Mouse (Mus musculus): Measurements from ENCODE around the gene Ablim2.

Ablim2 gene

DNA sequence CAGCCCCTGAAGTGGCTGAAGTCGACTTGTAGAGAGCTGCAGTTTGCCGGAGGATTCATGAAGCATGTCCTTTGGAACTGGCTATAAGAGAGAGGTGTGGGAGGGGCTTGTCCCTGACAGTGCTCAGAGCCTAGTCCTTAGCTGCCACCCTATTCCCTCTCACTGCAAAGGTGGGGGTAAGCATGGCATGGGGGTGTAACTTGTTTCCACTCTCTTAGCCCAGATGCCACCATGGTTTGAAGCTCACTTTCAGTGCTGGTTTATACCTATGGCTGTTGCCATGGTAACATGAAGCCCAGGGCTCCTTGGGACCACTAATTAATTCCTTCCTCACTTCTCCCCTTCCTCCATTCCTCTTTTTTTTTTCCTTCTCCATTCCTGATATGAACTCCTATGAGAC, 57.4 kb downstream of the Ablim2 start:
- DNase-seq, result no peak

DNA sequence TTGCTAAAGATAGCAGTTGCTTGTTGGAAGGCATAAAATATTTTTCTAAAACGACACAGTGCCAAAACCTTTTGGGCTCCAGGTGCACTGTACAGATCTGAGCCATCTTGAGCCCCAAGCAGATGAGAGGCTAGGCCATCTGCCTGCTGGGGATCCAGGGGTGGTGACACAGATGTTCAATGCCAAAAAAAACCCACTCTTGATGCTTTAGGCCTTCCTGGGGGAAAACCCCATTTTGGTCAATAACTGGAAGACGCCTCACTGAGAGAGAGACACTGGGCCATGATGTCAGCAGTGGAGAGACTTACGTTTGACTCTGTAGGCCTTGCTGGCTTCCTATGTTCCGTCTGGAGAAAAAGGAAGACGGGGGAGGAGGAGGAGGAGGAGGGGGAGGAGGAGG, 59.6 kb downstream of the Ablim2 start:
- DNase-seq, result no peak

DNA sequence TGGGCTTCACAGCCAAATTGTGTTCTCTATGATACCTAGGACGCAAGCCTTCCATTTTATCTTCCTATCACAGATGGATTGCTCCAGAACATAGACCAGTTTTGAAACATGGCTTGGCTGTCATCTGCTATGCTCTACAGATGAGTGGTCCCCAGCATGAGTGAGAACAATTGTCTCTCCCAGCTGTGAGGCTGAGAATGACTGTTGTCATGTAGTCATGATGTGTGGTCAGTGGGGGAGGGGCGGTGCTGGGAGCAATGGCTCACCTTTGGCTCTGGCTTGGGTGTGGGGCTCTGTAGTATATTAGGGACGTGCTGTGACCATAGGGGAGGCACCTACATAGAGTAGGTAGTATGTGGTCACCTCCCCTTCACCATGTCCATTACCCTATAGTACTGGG, 60.2 kb downstream of the Ablim2 start:
- DNase-seq, result no peak

DNA sequence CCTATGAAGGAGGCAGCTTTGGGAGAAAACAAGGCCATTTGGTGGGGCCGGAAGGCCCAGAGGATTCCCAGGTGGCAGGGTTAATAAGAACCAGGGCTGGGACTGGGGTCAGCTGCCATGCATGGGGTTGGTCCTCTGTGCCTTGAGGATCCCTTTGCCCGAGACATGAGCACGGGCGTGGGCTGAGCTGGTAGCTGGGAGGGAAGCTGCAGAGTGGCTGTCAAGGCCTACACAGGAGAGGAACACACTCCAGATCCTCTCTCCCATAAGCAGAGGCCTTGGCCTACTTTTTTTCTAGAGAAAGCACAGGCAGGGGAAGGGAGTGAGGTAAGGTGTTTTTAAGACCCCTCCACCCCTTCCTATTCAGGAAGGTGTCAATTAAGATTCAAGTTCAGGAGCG, 65.0 kb downstream of the Ablim2 start:
- DNase-seq, result no peak

DNA sequence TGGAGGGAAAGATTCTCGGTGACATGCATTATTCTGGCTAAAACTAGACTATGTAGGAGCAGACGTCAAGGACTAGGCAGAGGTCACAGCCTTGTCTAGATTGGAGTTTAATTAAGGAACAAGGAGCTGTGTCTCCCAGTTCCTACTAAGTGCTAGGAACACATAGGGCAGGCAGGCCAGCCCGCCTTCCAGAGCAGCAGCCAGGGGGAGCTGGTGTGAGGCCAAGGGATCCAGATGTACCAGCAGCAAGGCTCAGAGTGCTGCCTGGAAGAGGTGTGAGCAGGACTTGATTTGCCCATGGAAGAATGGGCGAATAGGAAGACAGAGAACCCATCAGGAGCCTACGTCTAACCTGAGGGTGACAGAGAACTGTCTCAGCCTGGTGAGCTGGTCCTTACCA, 68.8 kb downstream of the Ablim2 start:
- no peak for DNase-seq

DNA sequence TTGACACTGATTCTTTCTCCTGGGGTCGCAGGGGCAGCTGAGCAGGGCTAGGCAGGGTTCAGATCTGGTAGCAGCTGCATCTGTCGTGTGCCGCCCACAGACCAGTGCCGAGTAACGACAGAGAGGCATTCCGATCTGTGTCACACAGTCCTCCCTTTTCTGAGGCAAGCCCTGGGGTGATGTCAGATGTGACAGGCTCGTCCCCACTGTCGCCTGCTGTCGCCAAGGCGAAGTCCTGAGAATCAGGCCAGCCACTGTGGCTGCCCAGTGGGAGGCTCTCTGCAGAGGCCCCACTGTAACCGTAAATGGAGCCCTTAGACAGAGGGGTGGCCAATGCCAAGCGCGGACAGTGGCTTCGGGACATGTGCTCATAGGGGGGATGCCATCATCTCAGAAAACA, 69.4 kb downstream of the Ablim2 start:
- no peak for DNase-seq

DNA sequence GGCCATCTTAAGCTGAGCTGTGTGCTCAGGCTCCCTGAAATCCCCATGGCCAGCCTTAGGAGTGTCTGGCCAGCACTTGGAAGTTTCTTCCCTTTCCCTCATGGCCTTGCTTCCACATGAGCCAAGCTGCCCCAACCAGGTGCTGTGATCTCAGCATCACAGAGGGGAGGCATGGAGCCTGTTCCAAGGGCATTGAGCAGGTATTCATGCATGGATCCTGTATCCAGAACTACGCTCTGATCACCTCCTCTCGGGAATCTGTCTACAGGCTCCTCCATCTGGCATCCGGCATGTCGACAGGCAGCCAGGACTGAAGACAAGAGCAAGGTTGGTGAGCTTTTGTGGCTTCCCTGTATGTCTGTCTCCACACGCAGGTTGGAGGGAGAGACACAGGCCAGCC, 70.2 kb downstream of the Ablim2 start:
- DNase-seq, result no peak

DNA sequence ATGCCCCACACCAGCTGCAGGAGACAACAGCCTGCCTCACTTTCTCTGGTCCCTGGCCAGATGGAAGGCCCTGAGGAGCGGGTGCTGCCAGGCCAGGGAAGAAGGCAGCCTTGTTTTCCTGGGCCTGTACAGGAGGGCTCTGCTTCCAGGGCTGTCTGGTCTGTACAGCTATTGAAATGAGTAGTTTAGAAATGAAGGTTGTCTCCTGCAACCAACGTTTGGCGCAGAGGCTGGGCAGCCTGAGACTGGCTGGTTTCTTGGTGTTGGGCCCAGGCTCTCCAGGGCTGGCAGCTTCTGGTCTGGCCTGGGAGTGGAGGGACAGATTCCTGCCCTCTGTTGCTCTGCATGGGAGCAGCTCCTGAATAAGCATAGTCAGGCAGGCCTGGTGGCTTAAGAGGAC, 72.4 kb downstream of the Ablim2 start:
- no peak for DNase-seq

DNA sequence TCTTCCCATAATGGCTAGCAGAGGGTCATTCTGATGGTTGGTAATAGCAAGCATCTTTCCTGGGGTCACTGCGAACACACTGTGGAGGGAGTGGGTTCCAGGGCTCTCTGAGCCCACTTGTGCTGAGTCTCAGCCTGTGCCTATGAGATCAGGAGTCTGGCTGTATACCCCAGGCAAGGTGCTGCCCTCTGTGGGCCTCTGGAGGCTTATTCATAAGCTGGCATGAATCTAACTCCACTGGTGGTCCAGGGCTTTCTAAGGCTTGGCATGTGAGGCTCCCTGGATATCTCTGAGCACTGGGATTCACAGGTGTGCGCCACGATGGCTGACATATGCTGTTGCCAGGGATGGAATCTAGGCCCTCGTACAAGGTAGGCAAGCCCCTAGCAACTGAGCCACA, 76.2 kb downstream of the Ablim2 start:
- no peak for DNase-seq

DNA sequence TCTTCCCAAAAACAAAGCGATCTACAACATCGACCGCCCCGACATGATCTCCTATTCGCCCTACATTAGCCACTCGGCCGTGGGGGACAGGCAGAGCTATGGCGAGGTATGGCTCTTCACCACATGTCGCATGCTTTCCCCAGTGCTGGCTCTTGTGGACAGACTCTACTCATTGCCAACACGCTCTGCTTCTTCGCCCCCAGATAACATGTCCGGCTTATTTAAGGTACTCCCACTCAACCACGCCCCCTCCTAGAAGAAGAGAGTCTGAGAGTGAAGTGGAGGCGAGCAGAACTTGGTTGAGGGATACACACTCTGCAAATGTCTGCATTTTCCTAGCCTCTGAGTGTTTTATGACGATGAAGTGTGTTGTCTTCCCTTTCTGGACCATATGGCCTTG, 79.3 kb downstream of the Ablim2 start:
- DNase-seq, result no peak

DNA sequence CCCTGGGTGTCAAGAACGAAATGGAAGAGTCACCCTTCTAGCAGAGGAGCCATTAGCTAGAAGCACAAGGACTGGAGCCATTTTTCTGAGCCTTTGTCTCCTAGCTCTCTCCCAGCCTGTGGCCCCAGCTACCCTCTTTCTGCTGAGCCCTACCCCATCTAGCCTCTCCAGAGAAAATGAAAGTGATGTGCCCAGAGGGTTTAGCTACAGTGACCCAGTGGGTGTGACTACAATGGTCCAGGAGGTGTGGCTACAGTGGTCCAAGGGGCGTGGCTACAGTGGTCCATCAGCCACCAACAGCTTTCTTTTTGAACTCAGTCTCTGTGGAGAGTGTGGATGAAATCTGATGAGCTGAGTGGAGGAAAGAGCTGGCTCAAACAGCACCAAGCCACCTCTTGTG, 81.6 kb downstream of the Ablim2 start:
- no peak for DNase-seq

DNA sequence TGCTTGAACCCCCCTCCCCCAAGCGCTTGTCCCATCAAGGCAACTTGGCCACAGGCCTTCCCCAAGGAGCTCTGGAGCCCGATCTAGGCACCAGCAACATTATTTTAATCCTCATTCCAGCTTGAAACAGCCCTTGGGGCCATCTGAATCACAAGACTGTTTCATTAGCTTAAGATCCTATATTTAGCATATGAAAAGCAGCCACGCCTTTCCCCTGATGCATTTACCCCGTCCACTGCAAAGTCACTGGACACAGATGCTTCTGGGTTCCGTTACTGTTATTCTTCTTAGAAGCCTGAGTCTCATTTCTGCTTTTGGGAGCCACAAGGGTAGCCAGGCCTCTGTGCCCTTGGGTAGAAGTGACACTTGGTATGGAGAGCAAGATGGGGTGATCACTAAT, 93.8 kb downstream of the Ablim2 start:
- DNase-seq, result no peak

DNA sequence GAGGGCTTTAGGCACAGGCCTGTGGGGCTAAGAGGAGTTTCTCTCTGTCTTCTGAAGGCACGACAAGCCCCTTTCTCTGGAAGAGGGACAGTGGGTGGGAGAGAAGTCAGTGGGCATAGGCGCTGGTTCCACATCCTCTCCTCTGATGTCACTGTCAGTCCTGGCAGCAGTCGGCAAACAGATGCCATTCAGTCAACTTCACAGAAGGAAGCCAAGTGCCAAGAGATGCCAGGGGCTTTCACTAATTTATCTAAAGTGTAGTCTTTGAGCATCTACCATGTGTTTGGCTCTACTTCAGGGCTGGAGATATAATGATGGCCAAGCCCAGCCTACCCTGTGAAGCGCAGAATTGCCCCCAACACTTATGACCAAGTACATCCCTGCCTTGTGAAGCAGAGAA, 95.8 kb downstream of the Ablim2 start:
- DNase-seq, result no peak

DNA sequence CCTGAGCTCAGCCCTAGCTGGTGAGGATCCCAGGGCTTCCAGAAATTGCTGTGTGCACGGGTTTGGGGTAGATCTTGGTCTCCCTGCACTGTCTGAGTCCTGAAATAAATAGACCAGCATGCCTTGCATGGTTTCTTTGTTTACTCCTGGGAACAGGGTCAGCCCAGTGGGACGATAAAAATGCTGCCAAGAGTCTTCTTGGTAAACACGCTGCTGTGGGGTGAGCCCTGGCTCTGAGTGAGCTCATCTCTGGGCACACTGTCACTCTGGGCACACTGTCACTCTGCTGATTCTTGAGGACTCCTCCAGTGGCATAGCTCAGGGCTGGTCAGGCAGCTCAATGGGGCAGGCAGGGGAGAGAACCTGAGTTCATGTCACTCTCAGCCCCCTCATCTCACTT, 98.6 kb downstream of the Ablim2 start:
- DNase-seq, result no peak

DNA sequence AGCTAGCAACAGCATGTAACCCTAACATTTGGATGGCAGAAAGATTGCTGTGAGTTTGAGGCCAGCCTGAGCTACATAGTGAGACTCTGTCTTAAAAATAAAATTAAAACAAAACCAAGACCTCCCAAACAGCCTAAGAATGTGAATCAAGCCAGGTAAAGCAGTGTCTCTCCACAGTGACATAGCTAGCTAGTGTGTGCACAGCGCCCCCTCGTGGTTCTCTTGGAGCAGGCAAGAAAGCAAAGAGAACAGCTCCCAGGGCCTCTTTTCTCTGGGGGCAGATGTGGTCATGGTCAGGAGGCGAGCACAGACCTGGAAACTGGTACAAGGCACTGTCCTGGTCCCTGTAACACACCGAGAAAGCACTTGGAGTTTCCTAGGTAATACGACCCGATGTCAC, 100.4 kb downstream of the Ablim2 start:
- DNase-seq, result peak; percentile 46

DNA sequence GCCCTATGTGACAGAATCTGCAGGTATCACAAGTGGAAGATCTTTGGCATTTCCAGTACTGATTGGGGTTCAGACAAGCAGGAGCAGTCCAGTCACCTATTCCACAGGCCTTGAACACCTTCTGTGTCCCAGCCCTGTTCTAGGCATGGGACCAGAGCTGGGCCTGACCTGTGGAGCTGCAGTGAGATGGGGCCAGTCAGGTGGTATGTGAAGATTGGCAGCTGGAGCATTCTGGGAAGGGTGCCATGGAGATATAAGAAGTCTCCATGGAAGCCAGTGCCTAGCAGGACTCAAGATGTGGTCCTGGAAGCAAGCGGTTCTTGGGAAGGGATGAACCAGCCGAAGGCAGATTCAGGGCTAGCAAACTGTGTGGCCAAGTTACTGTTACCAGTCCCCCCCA, 103.8 kb downstream of the Ablim2 start:
- no peak for DNase-seq

DNA sequence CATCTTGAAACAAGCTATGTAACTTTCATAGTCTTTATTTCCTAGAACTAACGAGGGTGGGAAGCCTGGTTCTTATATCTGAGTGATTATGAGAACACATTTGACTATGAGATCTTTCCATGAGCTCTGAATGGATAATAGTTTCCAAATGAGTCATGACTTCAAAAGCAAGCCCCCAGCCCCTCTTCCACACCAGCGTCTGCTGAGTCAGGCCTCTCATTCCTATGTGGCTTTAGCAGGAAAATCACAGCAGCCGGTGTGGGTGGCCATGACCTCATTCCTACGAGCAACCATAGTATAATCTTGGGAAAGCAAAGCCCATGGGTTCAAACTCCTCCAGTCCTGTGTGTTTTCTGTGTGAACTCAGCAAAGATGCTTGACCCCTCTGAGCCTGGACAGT, 112.3 kb downstream of the Ablim2 start:
- no peak for DNase-seq

DNA sequence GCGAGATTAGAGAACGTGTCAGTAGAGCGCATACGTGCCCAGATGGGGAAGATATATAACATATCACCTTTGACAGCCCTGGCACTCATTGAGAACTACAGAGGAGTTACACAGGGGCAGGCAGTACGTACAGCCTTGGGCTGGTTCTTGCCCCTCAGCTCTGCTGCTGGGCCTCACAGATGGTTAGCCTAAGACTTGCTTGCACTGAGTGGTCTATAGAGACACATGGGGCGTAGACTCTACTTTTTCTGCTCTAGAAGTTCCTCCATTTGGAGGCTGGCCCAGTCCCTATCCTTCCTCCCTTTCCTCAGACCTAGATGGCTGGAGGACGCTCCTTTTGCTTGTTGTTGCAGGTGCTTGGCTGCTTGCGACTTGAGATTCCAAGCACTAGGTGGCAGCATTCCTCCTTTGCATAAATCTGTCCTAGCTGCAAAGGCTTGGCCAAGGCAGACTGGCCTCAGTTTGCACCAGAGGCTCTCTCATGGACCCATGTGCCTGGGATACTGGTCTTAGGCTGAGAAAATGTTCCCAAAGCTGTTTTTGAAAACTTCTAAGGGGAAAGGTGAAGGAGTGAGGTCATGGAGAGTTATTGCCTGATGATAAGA, 112.8 kb downstream of the Ablim2 start:
- DNase-seq, result peak; percentile 84

DNA sequence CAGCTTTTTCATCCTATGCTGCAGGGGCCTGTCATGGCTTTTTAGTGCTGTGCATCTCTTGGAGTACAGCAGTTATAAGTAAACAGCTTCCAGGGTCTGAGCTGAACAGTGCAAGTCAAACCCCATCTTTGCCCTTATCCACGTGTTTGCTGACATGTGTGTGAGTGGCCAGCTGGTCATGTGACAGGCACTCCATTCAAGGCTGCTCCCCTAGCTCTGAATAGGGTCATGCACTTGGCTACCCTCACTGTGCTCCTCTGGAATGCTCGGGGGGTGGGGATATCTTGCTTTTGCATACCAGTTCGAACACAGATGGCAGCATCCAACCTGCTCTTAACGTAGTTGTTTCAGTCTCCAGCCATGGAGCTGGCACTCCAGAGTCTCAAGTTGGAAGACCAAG, 115.7 kb downstream of the Ablim2 start:
- DNase-seq, result no peak

DNA sequence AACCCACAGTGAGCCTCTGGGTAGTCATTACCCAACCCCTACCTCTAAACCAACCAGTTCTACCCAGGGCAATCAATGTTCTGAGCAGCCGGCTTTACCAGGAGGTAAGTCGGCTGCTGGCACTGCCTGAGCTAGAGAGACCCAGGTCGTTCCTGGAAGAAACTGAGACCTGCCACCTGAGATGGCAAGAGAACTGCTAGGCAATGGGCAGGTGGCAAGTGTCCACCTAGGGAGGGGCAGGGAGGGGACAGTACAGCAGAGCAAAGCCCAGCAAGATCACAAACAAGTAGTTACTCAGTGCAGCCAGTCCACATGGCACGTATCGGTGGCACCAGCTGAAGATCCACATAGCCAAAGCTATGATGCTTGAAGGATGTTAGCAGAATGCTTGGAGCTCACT, 118.6 kb downstream of the Ablim2 start:
- DNase-seq, result no peak

DNA sequence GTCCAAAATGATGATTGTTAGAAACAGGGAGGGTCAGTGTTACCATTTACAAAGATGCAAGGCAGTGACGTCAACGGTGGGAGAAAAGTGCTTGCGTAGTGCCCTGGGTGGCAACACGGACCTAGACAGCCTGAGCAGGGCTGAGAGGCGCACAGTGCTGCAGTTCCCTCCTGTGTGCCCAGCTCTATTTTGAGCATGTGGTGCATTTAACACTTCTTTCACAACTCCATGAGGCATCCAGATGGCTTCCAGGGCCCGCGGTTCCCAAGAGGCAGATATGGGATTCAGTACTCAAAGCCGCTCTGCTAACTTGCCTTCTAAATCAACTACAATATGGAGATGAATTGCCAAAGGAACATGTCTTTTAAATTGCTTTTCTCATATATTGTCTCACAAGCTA, 121.5 kb downstream of the Ablim2 start:
- no peak for DNase-seq

DNA sequence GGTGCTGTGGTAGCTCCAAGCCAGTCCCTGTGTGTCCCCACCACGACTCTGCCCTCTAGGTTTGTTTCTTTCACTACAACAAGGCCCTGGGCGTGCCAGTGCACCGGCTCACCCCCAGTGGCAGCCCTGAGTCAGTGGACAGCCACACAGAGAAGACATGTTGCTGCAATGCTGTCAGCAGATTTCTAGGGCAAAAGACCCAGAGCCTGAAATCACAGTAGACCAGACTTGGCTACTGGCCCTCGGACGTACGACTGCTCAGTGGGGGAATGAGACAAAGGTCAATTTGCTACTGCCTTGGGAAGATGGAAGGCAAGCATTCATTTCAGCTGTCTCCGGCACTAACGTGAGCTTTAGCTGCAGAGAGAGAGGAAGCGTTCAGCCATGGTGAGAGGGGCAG, 124.7 kb downstream of the Ablim2 start:
- peak; percentile 85 for DNase-seq

DNA sequence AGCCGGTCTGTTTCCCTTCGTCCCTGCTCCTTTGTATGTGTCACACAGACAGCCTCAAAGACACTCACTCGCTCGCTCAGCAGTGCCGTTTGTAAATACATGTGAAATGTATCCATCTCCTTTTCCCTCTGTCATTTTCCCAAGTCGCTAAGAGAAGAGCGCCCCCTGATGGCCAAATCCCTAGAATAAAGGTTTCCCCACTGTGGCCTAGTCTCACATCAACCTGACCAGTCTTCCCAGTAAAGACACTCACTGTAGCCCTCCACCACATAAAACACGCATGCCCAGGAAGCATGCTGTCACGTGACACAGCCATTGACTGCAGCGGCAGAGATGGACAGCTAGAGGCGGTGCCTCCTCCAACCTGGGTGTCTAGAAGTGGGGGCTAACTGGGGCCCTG, 126.6 kb downstream of the Ablim2 start:
- DNase-seq, result no peak

DNA sequence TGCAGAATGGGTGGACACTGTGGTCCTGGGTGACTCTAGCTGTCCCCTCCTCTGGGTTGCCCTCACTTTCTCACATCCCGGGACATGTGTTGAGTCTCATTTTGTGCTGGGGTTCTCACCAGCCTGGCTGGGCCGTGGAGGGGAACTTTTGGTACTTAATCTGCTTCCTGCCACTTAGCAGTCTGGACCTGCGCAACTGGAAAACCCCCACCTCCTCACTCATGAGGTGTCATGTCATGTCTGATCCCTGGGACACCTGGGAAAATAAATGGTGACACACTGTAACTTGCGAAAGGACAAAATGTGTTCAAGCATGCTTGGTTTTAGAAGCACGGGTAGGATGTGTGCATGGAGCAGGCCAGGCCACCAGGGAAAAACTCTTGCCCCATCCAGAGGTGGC, 127.0 kb downstream of the Ablim2 start:
- DNase-seq, result no peak

DNA sequence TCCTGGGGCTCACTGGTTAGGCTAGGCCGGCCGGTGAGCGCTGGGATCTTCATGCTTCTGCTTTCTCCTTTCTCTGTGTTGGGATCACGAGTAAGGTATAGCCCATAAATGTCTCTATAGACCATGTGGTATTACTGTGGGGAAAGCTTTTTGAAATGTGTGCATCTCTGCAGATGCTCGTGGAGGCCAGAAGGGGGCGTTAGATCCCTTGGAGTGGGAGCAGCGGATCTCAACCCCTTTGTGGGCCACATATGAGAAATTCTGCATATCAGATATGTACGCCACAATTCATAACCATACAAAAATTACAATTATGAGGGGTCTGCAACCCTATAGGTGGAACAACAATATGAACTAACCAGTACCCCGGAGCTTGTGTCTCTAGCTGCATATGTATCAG, 131.3 kb downstream of the Ablim2 start:
- no peak for DNase-seq

DNA sequence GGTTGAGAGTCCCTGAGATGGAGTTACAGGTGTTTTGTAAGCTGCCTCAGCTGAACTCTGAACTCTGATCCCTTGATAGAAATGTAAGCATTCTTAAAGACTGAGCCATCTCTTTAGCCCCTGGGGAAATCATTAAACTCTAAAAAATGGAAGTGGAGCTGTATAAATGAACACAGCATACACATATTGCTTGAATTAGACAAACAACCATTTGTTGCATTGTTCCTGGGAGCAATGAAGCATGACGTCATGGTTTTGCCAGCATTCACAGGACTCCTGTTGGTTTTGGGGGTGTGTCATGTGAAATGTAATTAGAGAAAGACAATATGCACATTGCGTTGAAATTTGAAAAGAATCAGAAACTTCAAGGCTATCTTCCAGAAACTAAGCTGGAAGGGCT, 132.0 kb downstream of the Ablim2 start:
- DNase-seq, result no peak
